Mouse (Mus musculus): ENCODE measurements around the gene Camp.
A peak's percentile ranks its signal among the peaks of the same experiment; 100 is the strongest.

The Camp gene

GRCm38 (mm10) chr9:109849312-109849758 is at the start of gene Camp:
Camp (minus strand) TSS chr9:109849617.
- DNase-seq (ENCODE audit: low spot score): no peak

- DNase-seq (ENCODE audit: low spot score): no peak
Measured at GRCm38 (mm10) chr9:109898027-109898426, 48.6 kb upstream of the Camp start.

- DNase-seq (ENCODE audit: low spot score): no peak
Measured at GRCm38 (mm10) chr9:109896253-109897150, 47.1 kb upstream of the Camp start.

- no peak for DNase-seq (ENCODE audit: low spot score)
Measured at GRCm38 (mm10) chr9:109895593-109895992, 46.2 kb upstream of the Camp start.

GRCm38 (mm10) chr9:109894413-109895090 is 45.1 kb upstream of the Camp start:
- DNase-seq (ENCODE audit: low spot score): no peak

- DNase-seq (ENCODE audit: low spot score): peak; percentile 47
Measured at GRCm38 (mm10) chr9:109892651-109893250, 43.3 kb upstream of the Camp start.

- no peak for DNase-seq (ENCODE audit: low spot score)
Measured at GRCm38 (mm10) chr9:109891501-109891900, 42.1 kb upstream of the Camp start.

GRCm38 (mm10) chr9:109887321-109887720 is 37.9 kb upstream of the Camp start:
- DNase-seq (ENCODE audit: low spot score): no peak

GRCm38 (mm10) chr9:109886259-109886658 is 36.8 kb upstream of the Camp start:
- DNase-seq (ENCODE audit: low spot score): no peak

GRCm38 (mm10) chr9:109879305-109879704 is 29.9 kb upstream of the Camp start:
- DNase-seq (ENCODE audit: low spot score): no peak

GRCm38 (mm10) chr9:109877666-109878065 is 28.2 kb upstream of the Camp start:
- no peak for DNase-seq (ENCODE audit: low spot score)

GRCm38 (mm10) chr9:109876756-109877155 is 27.3 kb upstream of the Camp start:
- DNase-seq (ENCODE audit: low spot score): no peak

- DNase-seq (ENCODE audit: low spot score): no peak
Measured at GRCm38 (mm10) chr9:109875695-109876601, 26.5 kb upstream of the Camp start.

GRCm38 (mm10) chr9:109874797-109875691 is 25.6 kb upstream of the Camp start, which contains the start of gene Cdc25a:
Cdc25a (plus strand) TSS chr9:109875579.
- DNase-seq (ENCODE audit: low spot score): peak; percentile 86

GRCm38 (mm10) chr9:109870983-109871572 is 21.7 kb upstream of the Camp start:
- no peak for DNase-seq (ENCODE audit: low spot score)

GRCm38 (mm10) chr9:109866218-109866617 is 16.8 kb upstream of the Camp start:
- no peak for DNase-seq (ENCODE audit: low spot score)

GRCm38 (mm10) chr9:109863085-109863484 is 13.7 kb upstream of the Camp start:
- no peak for DNase-seq (ENCODE audit: low spot score)

- peak; percentile 44 for DNase-seq (ENCODE audit: low spot score)
Measured at GRCm38 (mm10) chr9:109862397-109863044, 13.1 kb upstream of the Camp start.

- no peak for DNase-seq (ENCODE audit: low spot score)
Measured at GRCm38 (mm10) chr9:109855947-109856346, 6.5 kb upstream of the Camp start.

- DNase-seq (ENCODE audit: low spot score): no peak
Measured at GRCm38 (mm10) chr9:109854341-109854740, 4.9 kb upstream of the Camp start.

Measured in urinary bladder, postnatal 10 days (tissue).